Mouse (Mus musculus): ENCODE measurements at regions not wholly inside any gene's neighbourhood (a gene's known extent, or its start where the extent isn't known, plus 50 kb on each side); places are given as distances from the start of the nearest gene placed in this dataset.
"Not testable (repeated sequence)": the region's sequence is repeated elsewhere in the genome, so short reads cannot be mapped to it uniquely, and the experiment has no call there.

DNA sequence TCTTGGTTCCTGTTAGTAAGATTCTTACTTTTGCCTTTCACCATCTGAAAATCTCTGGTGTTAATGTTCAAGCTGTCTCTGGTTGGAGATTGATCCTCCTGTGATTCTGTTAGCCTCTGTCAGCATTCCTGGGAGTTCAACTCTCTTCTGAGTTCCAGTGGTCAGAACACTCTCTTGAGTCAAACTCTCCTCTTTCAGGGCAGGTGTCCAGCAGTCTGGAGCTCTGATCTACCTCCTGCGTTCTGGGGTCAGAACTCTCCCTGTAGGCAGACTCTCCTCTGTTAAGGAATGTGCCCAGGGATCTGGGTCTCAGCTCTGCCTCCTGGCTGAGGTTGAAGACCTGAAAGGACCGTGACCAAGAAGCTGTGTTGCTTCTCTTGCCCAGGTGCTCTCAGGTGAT is 581.3 kb downstream of the H2al1n start:
- DNase-seq (ENCODE audit: low spot score), result not testable (repeated sequence)

- no peak for DNase-seq (ENCODE audit: low spot score)
Observed at GRCm38 (mm10) chrX:14835862-14836261, 624.9 kb downstream of the H2al1n start.

GRCm38 (mm10) chrX:14839740-14840419 is 628.9 kb downstream of the H2al1n start:
- no peak for DNase-seq (ENCODE audit: low spot score)

GRCm38 (mm10) chrX:14840420-14840757 is 629.4 kb downstream of the H2al1n start:
- DNase-seq (ENCODE audit: low spot score), result no peak

DNA sequence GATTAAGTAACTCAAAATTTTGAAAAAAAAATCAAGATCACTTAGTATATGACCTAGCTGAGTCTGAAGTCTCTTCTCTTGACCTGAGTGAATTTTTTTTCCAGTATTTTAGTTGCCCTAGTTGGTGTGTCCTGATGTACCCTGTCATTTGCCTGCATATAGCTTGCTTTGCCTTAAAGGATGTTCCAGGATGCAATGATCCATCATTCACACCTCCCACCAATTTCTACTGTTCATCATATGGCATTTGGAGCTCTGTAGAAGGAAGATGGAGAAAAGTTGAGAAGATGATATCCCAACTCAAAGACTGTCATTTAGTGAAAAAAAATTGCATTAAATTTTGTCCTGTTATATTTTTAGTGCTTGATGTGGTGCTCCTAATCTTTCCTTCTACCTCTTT is 634.4 kb downstream of the H2al1n start:
- DNase-seq (ENCODE audit: low spot score), result no peak

DNA sequence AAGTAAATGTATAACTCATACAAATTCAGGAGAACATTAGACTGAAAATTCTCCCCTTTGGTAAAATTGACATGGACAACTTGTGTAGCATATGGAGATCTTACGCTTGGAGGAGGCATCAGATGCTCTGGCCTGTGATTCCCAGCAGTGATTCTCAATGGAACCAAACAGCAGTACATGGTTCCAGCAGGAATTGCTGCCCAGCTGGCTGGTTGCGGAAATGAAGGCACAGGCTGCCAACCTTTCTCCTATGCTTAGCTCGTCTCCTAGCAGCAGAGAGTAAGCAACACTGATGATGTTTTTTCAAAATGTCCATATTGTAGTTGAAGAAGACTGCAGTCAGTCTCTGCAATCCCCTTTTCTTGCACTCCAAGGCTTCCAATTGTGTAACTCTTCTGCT is 673.7 kb downstream of the H2al1n start:
- DNase-seq (ENCODE audit: low spot score), result peak; percentile 25

Data from layer of hippocampus, adult 9-10 months (tissue).